ENCODE assay signal across 9 mouse cellular contexts in the genomic region with DNA sequence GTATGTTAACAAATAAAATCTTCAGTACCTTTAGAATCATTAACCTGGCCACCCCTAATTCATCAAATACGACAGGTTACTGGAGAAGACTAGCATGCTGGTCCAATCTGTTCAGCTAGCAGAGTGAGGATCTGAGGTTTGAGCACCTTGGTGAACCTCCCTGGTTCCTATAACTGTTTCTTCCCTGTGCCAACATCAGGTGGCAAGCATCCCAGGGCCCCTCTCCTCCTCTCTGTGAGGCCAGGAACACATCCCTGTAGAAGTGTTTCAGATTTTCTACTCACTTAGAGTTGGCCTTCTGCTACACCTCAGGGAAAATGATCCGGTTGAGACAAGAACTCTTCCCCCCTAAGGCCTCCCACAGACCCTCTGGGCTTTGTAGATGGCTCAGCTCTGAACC.
DNase-seq lines count a peak whose midpoint lies in the region.
"Had no signal": no experiment of that assay in that cellular context is flagged by ENCODE, and none has a peak within 500 bp of the region (broad histone marks: within the 10 kb centered on the region; RNA-seq: fewer than 3 reads in every experiment).

No protein-coding gene starts in this region.

- DNase-seq in cerebellum, postnatal 14 days, result peak; percentile 44 to 51
- DNase-seq in cerebellum, adult 9-11 months, result no peak
- DNase-seq in heart, adult 11 months, result peak; percentile 46
- no peak for DNase-seq in heart, postnatal 14 days
- DNase-seq: adrenal gland, adult 2 months; adrenal gland, postnatal 10 days; adrenal gland, postnatal 25 days; cerebellum, adult 11 months; embryo, embryonic 11 days had no signal

- intact Hi-C loops in heart, postnatal 14 days (cut with DNase I), result no loop called here

Comparison
In these comparisons a context has a peak if more than half of its experiments do, and no peak if none do; other contexts are left out.
1. DNase-seq: peak in cerebellum, postnatal 14 days (2 of 2) and heart, adult 11 months (single experiment); none in cerebellum, adult 9-11 months (single experiment) and heart, postnatal 14 days (0 of 2).